Mouse (Mus musculus) erythroblast, embryonic 14.5 days (primary cell): ENCODE measurements around the gene Mrs2.

Experiments
- GATA1 ChIP-seq: IDR thresholded peaks from 2 replicates; pipeline ENCODE4 v1.6.1; 2012; ENCODE audit warnings: low read length, inconsistent platforms, mixed read lengths
- TAL1 ChIP-seq: IDR thresholded peaks from 3 replicates; pipeline ENCODE4 v1.6.1; 2012; ENCODE audit warnings: low read length, inconsistent platforms, mixed read lengths

GRCm38 (mm10) chr13:25027114-25027425, 6.9 kb upstream of the Mrs2 start:
- no peak for TF ChIP-seq GATA1
- no peak for TF ChIP-seq TAL1
